Mouse (Mus musculus): ENCODE measurements at regions not wholly inside any gene's neighbourhood (a gene's known extent, or its start where the extent isn't known, plus 50 kb on each side); places are given as distances from the start of the nearest gene placed in this dataset.
A peak's percentile ranks its signal among the peaks of the same experiment; 100 is the strongest.

- peak; percentile 17 for DNase-seq (ENCODE audit: low spot score)
Measured at GRCm38 (mm10) chr13:73035336-73035940, 224.8 kb upstream of the Irx4 start.

- no peak for DNase-seq (ENCODE audit: low spot score)
Measured at GRCm38 (mm10) chr13:73039731-73040130, 220.5 kb upstream of the Irx4 start.

- DNase-seq (ENCODE audit: low spot score): peak; percentile 57
Measured at GRCm38 (mm10) chr13:73041233-73042040, 218.8 kb upstream of the Irx4 start.

GRCm38 (mm10) chr13:73069840-73070530 lies 190.3 kb upstream of the Irx4 start:
- peak; percentile 83 for DNase-seq (ENCODE audit: low spot score)

DNA sequence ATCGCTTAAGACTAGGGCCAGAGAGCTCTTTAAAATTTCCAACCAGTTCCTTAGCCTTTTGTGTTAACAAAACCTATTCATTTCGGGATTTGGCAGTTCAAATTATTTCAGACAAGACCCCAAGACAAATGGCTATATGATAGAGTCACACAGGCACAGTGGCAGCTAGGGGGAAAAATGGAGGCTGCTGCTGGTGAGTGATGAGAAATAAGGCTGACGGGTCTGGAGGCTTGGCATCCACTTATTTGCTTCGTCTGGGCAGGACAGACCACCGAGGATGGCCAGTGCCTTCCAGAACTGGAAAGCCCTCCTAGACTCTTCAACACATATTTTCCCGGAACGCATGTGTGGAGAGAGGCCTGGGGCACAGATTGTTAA lies 189.8 kb upstream of the Irx4 start:
- no peak for DNase-seq (ENCODE audit: low spot score)

DNA sequence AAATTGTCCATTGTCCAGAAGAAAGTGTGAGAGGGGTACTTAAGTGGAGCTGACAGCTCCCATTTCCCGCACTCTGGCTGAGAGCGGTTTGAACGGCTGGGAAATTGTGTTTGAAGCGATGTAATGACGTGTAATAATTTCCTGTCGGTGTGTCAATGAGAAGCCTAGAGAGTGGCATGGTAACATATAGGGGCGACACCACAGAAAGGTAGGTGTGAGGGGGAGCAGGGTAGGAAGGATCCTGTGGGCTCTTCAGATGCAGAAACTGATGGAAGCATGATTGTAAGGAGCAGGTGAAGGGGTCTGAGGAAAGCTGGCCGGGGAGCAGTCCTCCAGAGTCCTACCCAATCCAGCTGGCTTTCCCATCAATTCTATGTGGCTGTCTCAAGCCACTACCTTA lies 189.2 kb upstream of the Irx4 start:
- no peak for DNase-seq (ENCODE audit: low spot score)

- DNase-seq (ENCODE audit: low spot score): no peak
Measured at GRCm38 (mm10) chr13:73071854-73072852, 188.1 kb upstream of the Irx4 start.

DNA sequence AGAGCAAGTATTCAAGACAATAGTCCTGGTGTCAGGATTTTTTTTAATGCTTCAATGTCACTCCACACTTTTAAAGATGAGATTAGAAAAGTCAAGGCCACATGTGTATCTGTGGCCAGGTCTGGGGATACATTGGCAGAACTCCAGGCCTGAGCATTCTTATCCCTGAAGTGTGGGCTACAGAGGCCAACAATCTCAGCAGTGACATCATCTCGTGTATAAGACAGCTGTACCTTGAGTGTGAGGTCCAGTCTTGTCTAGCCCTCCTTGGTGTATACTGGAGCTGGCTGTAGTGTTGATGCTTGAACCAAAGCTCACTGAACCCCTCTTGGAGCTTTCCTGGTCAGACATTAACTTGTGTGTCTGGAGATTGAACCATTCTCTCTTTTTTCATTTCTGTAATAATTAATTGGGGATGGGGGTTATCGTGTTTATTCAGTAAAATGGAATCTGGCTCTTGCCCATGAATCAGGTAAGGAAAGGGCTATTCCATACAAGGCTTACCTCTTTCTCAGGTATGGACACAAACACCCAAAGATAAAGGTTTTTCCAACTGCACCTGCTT lies 182.3 kb upstream of the Irx4 start:
- no peak for DNase-seq (ENCODE audit: low spot score)

DNA sequence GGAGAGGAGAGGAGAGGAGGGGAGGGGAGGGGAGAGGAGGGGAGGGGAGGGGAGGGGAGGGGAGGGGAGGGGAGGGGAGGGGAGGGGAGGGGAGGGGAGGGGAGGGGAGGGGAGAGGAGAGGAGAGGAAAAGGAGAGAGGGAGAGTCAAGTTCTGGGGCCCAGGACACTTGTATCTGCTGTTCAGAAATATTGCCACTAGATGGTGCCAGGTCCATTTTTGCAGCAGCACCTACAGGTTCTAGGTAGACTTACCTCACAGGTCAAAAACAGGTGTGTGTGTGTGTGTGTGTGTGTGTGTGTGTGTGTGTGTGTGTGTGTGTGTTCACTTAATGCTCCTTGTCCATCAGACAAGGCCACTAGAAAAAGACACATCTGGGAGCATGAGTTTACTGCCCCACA lies 172.5 kb upstream of the Irx4 start:
- peak; percentile 17 for DNase-seq (ENCODE audit: low spot score)

DNA sequence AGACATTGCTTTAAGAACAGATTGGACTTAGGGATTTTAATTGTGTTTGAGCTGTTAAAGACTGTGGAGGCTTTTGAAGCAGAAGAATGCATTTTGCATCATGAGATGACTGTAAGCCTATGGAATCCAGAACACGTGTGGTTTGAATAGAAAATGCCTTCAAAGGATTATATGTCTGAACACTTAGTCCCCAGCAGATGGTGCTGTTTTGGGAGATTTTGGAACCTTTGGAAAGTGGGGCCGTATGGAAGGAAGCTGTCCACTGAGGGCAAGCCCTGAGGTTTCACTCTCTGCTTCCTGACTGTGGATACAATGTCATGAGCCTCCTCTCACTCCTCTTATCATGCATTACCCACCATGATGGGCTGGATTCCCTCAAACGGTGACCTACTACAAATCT lies 168.4 kb upstream of the Irx4 start:
- peak; percentile 32 for DNase-seq (ENCODE audit: low spot score)

- DNase-seq (ENCODE audit: low spot score): no peak
Measured at GRCm38 (mm10) chr13:73097502-73097901, 162.8 kb upstream of the Irx4 start.

DNA sequence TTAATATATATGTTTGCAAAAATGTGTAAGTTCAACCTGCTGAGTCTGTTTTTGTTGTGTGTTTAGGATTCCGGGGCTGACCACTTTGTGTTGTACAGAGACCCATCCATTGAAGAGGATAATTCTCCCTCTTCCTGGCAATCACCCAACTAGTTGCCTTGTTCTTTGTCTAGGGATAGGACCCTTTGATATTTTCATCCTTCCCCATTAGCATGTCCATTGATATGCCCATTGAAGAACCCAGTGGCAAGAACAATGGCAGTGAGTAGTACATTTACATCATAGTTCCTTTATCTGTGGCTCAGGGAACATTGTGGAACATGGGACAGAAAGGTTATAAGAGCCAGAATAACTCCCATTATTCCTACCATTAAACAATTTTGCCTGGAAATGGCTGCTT lies 160.9 kb upstream of the Irx4 start:
- DNase-seq (ENCODE audit: low spot score): no peak

DNA sequence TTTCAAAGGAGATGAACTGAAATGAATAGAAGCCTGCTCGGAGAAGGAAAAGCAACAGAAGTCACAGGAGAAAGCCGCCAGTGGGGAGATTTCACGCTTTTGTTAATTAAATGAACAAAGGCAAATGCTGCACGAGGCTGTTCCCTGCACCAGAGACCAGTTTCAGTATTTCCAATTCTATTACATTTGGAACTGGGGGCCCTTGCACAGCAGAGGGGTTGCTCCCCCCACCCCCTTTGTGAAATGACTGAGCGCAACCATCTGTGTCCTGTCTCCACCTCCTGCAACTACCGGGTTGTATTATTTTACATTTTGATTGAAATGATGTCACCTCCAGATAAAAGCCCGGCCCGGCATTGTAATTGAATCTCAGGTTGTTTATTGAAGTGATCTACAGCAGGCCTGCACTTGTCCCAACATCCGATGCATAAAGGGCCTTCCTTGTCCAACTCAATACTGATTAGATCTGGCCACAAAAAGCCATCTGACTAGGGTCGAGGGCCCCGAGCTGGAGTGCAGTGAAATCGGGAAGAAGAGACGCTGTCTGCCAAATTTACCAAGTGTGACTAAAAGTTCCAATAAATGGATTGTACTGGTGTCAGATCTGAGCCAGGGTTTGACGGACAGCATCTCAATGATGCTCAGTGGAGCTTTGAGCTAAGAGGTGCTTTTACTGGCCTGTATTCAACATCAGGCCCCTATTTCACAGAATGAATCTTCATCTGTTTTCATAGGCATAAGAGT lies 152.9 kb upstream of the Irx4 start:
- DNase-seq (ENCODE audit: low spot score): peak; percentile 16

- peak; percentile 36 for DNase-seq (ENCODE audit: low spot score)
Measured at GRCm38 (mm10) chr13:73116822-73117632, 143.3 kb upstream of the Irx4 start.

- DNase-seq (ENCODE audit: low spot score): no peak
Measured at GRCm38 (mm10) chr13:73117633-73118076, 142.6 kb upstream of the Irx4 start.

- DNase-seq (ENCODE audit: low spot score): no peak
Measured at GRCm38 (mm10) chr13:73122945-73123344, 137.3 kb upstream of the Irx4 start.

GRCm38 (mm10) chr13:73131270-73131669 lies 129.0 kb upstream of the Irx4 start:
- DNase-seq (ENCODE audit: low spot score): peak; percentile 26

GRCm38 (mm10) chr13:73132746-73133145 lies 127.5 kb upstream of the Irx4 start:
- no peak for DNase-seq (ENCODE audit: low spot score)

- no peak for DNase-seq (ENCODE audit: low spot score)
Measured at GRCm38 (mm10) chr13:73134929-73135328, 125.3 kb upstream of the Irx4 start.

DNA sequence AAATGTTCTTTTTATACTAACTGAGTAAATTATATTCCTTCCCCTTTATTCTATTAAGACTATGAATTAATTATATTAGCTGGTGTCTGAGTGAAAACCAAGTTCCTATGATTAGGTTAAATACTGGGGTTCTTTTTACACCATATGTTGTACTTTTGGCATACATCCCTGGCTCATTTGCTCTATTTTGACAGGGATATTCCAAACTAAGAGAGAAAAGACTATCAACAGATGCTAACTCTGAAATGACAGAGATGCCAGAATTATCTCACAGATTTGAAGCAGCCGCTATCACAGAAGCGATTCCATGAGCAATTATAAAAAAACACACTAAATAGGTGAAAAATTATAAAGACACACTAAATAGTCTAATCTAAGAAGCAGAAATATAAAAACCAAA lies 119.0 kb upstream of the Irx4 start:
- DNase-seq (ENCODE audit: low spot score): no peak
